Mouse (Mus musculus) T-helper 17 cell (primary cell): ENCODE measurements around the gene Hes6.

ENCODE experiments used
- in situ Hi-C, 2 experiments: fragments of 300-600 bp; cut with MboI, MseI; formaldehyde crosslinking; loops; 1 replicate in 1 of 2; 2 replicates in 1 of 2; pipeline ENCODE4 v1.15.1; 2025; ENCODE audit warnings: high pct_unique_total_duplicates in 2 of 2

The Hes6 gene

GRCm38 (mm10) chr1:91413898-91414594 is at the start of gene Hes6:
Gene Hes6 (minus strand): TSS chr1:91414038.
- in situ Hi-C loops, result loop anchor here in 1 of 2 experiments (25.0 kb wide), 1 partner anchor 1223 kb away; the partner anchor contains the start of genes Cops9 and Otos

DNA sequence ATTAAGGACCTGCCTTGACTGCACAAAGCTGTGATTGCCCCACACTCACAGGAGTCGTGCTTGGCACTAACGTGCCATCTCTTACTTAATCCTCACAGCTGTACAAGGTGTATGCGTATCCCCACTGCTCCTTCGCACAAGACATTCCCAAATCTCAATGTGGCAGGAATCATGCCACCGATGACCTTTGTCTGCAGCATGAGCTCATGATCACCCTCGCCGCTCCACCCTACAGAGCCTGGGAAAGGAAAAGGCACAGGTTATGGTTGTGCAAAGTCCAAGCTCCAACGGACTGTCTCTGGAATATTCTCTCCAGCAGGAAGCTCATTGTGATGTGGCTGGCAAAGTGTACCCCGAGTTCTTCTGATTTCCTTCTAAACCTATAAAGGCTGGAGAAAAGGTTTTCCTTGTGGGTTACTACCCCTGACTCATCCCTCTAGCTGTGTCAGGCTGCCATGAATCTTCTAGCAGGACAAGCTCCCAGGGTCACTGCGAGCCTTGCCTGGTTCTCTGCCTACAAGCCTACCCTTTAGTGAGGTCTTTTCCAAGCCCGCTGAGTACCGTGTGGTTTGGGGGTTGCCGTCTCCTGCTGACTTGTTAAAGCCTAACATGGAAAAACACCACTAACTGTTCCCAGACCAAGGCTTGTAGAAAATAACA is 49.6 kb upstream of the Hes6 start:
- in situ Hi-C loops, result no loop called here

GRCm38 (mm10) chr1:91460564-91460963 is 46.7 kb upstream of the Hes6 start:
- in situ Hi-C loops, result no loop called here

GRCm38 (mm10) chr1:91460069-91460468 is 46.2 kb upstream of the Hes6 start:
- in situ Hi-C loops, result no loop called here

DNA sequence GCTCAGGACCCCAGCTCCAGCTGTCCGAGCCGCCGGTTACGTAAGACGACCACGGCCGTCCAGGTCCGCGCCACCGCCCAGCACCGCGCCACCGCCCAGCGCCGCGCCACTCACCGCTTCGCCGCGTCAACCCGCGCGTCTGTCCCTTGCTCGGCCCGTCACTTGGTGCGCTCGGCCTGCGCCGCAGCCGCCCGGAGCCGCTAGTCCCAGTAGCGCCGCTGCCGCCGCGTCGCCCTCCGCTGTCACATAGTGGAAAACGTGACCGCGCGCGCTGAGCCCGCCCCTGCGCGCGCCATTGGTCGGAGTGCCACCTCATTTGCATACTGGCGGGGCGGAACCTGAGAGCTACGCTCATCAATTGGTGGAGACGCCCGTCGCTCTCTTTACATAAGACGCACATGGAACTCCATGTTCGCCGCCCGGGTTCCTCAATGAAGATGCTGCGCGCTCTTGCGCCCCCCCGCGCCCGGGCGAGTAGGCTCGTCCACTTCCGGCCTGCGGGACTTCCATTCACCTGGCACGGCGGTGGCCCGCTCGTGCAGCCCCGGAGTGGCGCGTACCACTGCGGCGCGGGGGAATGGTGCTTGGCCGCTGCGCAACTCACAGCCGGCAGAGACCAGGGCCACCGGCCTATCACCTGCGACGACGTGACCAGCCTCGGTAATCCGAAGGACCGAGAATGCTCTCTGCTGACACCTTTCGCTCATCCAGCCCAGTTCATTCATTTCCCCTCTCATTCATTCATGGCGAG is 45.4 kb upstream of the Hes6 start, which contains the start of gene Per2:
Gene Per2, minus strand, starts transcription at position 266 of the 751 bp plus-strand sequence.
- in situ Hi-C loops, result no loop called here

- in situ Hi-C loops, result no loop called here
These were observed 44.5 kb upstream of the Hes6 start for GRCm38 (mm10) chr1:91458223-91458861.

DNA sequence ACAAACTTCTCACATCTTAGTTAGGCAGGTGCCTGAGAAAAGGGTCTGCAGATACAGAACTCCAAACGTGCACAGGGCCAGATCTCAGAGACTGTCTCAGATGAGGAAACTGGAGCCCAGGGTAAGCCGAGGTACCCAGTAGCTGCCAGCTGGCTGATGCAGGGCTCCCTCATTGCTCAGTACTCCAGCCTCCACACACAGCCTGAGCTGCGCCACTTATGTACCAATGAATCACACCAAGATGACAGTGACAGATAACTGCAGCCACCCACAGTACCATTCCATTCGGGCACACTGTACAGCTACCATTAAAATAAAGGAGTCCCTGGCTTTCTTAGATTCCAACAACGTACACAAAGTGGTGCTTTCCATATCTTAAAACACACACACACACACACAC is 43.9 kb upstream of the Hes6 start:
- in situ Hi-C loops, result no loop called here

DNA sequence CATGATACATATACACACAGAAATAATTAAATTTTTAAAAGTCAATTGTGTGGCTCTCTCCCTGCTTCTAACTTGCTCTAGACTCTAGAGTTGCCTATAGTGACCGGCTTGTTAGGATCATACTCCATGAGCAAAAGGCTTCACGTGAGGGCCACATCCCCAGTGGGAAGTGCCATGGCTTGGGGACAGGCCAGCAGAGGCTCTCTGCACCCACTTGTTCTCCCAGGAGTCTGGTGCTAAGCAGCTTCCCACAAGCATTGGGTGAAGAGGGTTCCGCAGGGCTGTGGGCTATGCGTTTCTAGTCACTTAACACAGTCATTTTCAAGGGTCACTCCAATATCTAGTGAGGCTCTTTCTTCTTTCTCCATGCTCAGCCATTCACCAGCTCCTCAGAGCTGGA is 43.3 kb upstream of the Hes6 start:
- in situ Hi-C loops, result no loop called here

DNA sequence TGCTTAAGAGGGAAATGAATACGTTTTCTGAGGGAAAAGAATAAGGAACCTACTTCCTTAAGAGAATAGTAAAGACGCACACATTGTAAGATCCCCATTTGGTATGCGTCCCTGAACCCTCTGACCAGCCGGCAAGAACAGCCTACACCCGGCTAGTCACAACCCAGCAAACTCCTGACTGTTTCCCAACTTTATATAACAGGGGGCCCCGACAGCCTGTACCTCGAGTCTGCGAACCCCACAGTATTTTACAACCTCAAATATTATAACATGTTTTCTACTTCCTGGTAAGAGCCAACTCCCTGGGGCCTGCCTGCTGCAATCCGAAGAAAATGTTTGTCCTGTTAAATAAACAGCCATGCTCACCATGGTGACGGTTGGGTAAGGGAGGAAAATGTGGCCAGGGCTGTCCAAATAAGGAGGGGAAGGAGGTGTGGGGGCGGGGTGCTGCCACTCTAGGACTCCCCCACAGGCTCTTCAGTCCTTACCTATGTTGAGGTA is 42.5 kb upstream of the Hes6 start:
- in situ Hi-C loops, result no loop called here

DNA sequence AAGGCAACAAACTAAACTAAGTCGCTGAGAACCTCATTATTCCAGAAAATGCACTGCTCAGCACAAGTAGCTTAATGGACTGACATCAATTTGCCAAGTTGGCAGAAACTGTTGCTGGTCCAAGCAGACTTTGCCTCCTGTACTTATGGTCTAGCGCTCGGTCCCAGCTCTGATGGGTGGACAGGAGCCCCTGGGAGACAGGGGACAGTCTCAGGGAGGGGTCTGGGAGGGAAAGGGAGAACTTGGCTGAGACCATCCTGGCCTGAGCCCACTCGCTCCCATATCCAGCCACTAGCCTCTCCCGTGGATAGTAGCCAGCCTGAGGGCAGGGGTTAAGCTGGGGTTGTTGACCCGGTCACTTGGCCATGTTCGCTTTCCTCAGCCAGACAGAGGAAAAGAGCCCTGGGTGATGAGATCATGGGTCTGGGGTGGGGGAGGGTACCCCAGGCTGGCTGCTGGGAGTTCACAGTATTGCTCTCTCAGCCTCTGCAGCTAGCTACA is 41.9 kb upstream of the Hes6 start:
- in situ Hi-C loops, result no loop called here

GRCm38 (mm10) chr1:91454927-91455326 is 41.1 kb upstream of the Hes6 start:
- in situ Hi-C loops, result no loop called here

GRCm38 (mm10) chr1:91454366-91454765 is 40.5 kb upstream of the Hes6 start:
- in situ Hi-C loops, result no loop called here

- in situ Hi-C loops, result no loop called here
These were observed 40.1 kb upstream of the Hes6 start for GRCm38 (mm10) chr1:91453932-91454331.

- in situ Hi-C loops, result no loop called here
These were observed 37.8 kb upstream of the Hes6 start for GRCm38 (mm10) chr1:91451547-91452084.

- in situ Hi-C loops, result no loop called here
These were observed 37.0 kb upstream of the Hes6 start for GRCm38 (mm10) chr1:91450851-91451250.

DNA sequence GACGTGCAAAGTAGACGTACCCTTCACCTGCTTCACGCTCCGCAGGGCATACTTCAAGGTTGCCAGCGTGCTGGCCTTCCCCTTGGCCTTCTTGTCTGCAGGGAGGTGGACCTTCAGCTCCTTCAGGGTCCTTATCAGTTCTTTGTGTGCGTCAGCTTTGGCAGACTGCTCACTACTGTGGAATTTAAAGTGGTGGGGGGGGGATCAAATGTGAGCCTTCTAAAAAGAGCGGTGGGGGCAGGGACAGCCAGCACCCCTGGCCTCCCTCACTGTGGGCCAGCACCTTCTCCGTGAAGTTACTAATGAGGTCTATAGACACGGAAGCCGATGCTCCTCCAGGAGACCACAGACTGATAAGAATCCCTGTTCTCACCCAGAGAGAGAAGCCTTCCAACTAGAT is 34.9 kb upstream of the Hes6 start:
- in situ Hi-C loops, result loop anchor here in 1 of 2 experiments (10.0 kb wide), 1 partner anchor 956 kb away; no protein-coding TSS in a partner anchor

GRCm38 (mm10) chr1:91446511-91446910 is 32.7 kb upstream of the Hes6 start:
- in situ Hi-C loops, result loop anchor here in 1 of 2 experiments (10.0 kb wide), 1 partner anchor 958 kb away; no protein-coding TSS in a partner anchor

DNA sequence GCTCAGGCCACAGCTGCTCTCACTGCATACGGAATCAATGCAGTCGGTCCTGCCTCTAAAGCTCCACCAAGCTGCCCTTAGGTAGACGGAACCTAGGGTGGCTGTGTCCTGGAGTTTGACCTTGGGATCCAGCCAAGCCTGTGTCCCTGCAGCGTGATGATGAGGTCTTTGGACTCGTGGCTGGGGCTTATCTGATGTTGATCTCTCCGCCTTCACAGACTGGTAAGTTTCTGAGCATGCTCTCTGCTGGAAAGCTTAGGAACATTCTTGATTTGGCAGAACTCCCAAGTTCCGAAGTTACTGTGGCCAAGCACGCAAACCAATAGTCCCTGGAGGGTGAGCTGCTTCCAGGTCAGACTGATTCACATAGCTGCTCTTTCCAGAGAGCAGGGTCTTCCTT is 32.2 kb upstream of the Hes6 start:
- in situ Hi-C loops, result loop anchor here in 1 of 2 experiments (10.0 kb wide), 1 partner anchor 959 kb away; no protein-coding TSS in a partner anchor

- in situ Hi-C loops, result loop anchor here in 1 of 2 experiments (10.0 kb wide), 1 partner anchor 960 kb away; no protein-coding TSS in a partner anchor
These were observed 31.3 kb upstream of the Hes6 start for GRCm38 (mm10) chr1:91444841-91445830.
